Mouse (Mus musculus): ENCODE measurements around the gene Rex1bd.

The Rex1bd gene

GRCm38 (mm10) chr8:70503062-70503750 is 3.3 kb downstream of the Rex1bd start:
- no peak for DNase-seq (ENCODE audit: low read depth in 1 of 2, low spot score in 2 of 2)

GRCm38 (mm10) chr8:70502540-70502939 is 4.0 kb downstream of the Rex1bd start:
- DNase-seq (ENCODE audit: low read depth in 1 of 2, low spot score in 2 of 2) = no peak

DNA sequence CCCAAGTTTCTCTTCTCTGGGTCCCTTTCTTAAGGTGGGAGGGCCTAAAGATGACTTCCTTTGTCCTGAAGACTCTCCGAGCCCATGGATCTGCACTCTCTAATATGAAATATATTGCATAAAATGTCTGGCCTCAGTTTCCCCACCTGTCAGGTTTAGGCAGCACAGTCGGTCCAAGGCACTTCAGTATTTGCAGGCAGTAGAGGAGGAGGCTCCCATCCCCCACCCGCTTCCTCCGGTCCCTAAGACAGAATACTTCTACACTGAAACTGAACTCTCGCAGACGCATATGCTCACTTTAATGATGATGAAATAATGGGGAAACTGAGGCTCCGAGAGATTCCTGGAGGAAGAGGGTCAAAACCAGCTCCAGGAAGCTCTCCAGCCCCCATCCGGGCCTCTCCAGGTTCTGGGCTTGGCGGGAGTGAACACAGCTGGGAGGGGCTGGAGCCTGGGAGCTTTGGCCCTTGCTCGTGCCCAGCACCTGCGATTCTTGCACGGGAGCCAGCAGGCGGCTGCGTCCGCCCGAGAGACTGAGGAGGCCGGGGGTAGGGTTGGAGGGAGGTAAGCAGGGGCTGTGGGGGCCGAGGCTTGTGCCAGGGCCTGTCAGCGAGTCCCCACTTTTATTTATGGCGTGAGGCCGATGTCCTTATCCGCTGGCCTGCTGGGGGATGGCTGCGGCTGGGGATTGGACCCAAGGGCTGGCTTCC is 4.6 kb downstream of the Rex1bd start:
- DNase-seq (ENCODE audit: low read depth in 1 of 2, low spot score in 2 of 2) = no peak

GRCm38 (mm10) chr8:70500386-70501301 is 5.9 kb downstream of the Rex1bd start:
- no peak for DNase-seq (ENCODE audit: low read depth in 1 of 2, low spot score in 2 of 2)

DNA sequence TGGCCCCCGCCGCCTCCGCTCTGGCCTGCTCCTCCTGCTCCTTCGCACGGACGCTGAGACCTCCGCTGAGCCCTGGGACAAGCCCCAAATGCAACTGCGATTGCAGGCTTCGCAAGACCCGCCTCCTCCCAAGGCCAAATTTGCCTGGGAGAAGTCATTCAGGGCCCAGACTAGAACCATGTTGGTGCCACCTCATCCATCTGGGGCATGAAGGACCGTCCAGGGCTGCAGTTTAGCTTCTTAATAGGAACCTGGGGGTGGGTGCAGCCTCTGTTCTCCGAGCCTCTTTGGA is 10.8 kb downstream of the Rex1bd start:
- DNase-seq (ENCODE audit: low read depth in 1 of 2, low spot score in 2 of 2) = no peak

DNA sequence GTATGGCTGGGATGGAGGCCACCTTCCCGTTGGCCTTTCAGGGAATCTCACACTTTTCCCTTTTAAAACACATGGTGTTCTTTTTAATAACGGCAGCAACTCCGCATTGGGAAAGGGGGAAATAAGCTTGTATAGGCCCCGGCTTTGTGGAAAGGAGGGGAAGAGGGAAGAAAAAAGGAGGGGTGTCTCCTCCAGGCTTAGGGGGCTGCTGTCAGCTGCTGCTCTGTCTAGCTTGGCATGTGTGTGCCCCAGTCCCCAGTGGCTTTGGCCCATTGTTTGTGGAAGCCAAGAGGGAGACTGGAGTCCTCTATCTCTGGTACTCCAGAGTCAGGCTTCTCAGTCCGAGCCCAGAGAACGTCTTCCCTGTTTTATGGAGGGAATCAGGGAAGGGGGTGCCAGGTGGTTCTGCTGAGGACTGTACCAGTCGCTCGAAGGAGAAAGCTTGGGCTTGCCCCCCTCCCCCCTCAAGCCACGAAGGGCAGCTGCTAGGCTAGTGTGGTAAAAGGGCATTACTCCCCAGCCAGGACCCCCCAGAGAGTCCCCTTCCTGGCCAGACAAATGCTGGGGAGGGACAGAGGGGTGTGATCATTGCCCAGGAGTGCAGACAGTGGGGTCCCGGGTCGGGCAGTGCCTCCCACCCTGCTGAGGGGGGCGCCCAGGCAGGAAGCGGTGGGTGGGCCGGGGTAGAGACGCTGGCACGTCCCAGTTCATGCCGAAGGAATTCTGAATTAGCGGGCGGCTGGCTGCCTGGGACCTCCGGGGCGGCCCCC is 11.4 kb downstream of the Rex1bd start:
- DNase-seq (ENCODE audit: low read depth in 1 of 2, low spot score in 2 of 2) = no peak

DNA sequence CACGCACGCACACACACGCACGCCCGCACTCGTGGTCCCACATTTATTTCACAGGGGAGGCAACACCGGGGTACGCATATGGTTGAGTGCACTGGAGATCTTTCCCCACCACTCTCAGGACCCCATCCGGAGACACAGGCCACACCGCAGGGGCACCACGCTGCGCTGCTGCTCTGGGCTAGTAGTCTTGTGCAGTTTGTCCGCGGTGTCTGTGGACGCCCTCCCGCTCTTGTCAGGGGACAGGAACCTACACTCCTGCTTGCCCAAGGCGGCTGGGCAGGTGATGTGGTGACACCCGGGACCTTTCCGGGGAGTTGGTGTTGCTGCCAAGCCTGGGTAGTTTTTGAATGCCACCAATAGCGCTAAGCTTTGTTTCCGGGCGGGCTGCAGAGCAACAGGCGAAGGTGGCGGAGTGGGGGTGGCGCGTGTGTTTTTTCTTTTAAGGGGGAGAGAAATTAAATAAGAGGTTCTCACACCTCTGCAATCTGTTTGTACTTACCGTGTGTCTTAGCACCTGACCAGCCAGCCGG is 12.1 kb downstream of the Rex1bd start:
- DNase-seq (ENCODE audit: low read depth in 1 of 2, low spot score in 2 of 2) = no peak

DNA sequence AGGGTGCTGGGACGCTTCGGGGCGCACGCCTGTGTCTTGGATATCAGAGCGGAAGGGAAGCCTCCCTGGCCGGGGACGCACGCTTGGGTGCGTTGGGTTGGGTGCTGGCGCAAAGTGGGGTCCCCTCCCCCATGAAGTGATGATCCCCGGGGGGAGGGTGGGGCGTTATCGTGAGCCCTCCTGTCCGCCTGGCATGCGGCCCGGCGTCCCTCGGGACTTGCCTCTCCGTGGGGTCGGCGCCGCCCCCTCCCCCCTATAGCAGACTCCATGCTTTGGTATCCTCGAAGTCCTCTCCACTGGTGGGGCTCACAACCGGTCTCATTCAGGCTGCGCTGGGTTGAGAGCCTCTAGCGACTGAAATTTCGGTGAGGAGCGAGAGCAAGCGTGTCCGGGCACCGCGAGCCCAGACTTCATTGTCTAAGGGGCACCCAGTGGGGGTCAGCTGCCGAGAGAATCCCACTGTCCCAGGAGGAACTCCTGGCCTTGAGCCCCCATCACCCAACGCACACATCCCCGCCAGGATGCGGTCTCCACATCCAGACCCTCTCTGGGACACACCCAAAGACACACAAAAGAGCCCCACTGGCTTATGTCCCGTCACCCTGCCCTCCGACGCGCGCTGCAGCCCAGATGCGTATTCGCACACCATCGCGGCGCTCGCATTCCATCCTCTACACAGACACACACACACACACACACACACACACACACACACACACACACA is 12.7 kb downstream of the Rex1bd start:
- DNase-seq (ENCODE audit: low read depth in 1 of 2, low spot score in 2 of 2) = no peak

GRCm38 (mm10) chr8:70492664-70493640 is 13.6 kb downstream of the Rex1bd start, which contains the start of gene Crlf1:
Gene Crlf1 (plus strand): TSS chr8:70493158.
- DNase-seq (ENCODE audit: low read depth in 1 of 2, low spot score in 2 of 2) = no peak

GRCm38 (mm10) chr8:70490880-70491495 is 15.6 kb downstream of the Rex1bd start:
- no peak for DNase-seq (ENCODE audit: low read depth in 1 of 2, low spot score in 2 of 2)

DNA sequence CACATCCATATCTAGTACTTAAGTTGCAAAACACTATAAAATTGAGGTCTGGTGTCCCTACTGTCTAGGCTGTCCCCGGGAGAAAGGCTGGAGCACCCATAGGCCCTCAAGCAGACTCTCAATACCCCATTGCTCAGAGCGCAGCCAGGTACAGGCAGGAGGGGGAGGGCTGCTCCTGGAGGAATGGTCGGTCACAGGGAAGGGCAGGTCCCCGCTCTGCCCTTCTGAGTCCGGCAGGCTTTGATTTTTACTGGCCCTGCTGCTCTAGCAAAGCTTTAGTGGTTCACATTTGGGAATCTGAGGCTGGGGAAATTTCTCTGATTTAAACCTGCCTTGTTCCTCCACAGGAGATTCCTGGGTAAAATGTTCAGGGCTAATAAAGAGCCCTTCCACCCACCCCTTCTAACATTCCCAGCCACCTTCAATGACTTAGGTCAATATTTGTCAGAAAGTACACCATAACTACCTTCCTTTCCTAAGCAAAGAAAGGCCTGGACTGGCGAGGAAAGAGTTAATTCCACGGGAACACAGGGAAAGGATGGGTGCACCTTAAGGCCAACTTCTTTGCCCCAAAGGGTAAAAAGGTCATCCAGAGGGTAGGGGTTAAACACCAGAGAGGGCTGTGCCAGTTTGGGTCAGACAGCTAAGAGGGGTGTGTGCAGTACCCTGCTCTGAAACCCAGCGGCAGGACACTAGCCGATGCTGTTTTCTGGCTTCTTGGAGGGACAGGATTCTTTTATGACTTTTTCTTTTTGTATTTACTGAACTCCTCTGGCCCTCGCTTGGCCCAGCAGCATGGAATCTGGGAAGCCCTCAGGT is 16.3 kb downstream of the Rex1bd start:
- DNase-seq (ENCODE audit: low read depth in 1 of 2, low spot score in 2 of 2) = no peak

DNA sequence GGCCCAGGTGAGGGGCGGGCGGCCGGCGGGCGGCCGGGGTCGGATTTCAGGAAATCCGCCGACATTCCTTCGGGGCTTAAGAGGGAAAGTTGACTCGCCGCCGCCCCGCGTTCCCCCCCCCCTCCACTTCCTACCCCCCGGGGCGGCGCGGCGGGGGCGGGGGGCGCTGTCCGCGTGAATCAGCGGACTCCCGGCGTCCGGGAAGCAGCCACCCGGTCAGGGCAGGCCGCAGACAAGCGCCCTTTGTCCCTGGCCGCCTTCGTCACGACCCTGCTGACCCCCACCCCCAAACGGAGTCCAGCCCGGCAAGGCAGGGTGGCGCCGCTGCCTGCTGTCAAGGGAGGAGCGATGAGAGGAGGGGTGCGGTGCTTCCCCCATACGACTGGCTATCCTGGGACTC is 17.0 kb downstream of the Rex1bd start:
- DNase-seq (ENCODE audit: low read depth in 1 of 2, low spot score in 2 of 2) = no peak

- DNase-seq (ENCODE audit: low read depth in 1 of 2, low spot score in 2 of 2) = no peak
Observed at GRCm38 (mm10) chr8:70488931-70489470, 17.6 kb downstream of the Rex1bd start.

DNA sequence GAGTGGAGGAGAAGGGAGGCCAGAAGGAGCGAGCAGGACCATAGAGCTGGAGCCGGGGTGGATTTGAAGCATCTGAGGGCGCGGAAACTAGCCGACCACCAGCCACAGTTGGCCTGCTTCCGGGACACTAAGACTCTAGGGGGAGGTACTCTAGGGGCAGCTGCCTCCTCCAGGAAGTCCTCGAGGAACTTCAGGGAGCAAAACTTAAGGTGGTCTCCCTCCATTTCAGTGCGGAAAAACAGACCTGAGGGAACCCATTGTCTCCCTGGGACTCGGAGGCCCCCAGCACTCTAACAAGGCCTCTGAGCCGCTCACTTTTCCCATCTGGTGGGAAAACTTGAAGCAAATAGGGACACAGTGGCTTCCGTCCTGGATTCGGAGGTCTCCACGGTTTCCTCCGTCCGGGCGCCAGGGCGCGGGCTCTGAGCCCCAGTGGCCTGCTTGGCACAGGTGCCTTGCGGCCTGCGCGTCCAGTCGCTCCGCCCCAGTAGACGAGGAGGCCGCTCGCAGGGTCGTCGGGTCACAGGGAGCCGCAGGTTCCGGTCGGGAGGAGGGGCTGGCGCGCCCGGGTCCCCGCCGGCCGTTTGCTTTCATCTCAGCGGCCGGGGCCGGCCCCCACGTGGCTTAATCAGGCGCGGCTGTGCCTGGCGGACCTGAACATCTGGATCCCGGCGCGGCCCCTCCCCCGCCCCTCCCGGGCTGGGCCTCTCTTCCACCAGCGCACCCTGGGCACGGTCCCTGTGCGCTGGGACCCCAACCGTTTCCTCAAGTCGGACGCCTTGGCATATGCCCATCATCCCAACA is 18.4 kb downstream of the Rex1bd start:
- no peak for DNase-seq (ENCODE audit: low read depth in 1 of 2, low spot score in 2 of 2)

GRCm38 (mm10) chr8:70486941-70487520 is 19.5 kb downstream of the Rex1bd start, which contains the start of gene Tmem59l:
Gene Tmem59l (minus strand): TSS chr8:70487358.
- DNase-seq (ENCODE audit: low read depth in 1 of 2, low spot score in 2 of 2) = no peak

GRCm38 (mm10) chr8:70486191-70486681 is 20.3 kb downstream of the Rex1bd start:
- no peak for DNase-seq (ENCODE audit: low read depth in 1 of 2, low spot score in 2 of 2)

Measured in monocyte, adult 2 months (primary cell).